10 mouse cellular contexts compared by ENCODE assay signal in genomic region chr16:33921514-33921913, GRCm38 (mm10). TPM values are rescaled to one million over a fixed set of nuclear protein-coding genes. Genes with fewer than 3 reads are reported as not detected.
DNase-seq lines count a peak whose midpoint lies in the region; ATAC-seq and TF ChIP-seq lines count a peak whose summit lies in the region.
"Had no signal": no experiment of that assay in that cellular context is flagged by ENCODE, and none has a peak within 500 bp of the region (broad histone marks: within the 10 kb centered on the region; RNA-seq: fewer than 3 reads in every experiment).

No protein-coding gene starts in this region.

- no peak for TF ChIP-seq CTCF in gastrocnemius, adult 2 months (IDR thresholded peaks at IDR 0.05)
- no peak for TF ChIP-seq CTCF in layer of hippocampus, adult 2 months (conservative IDR thresholded peaks at IDR 0.05)
- TF ChIP-seq CTCF in intestine, postnatal 0 days (IDR thresholded peaks at IDR 0.05; ENCODE audit: low read depth), result no peak
- no peak for TF ChIP-seq CTCF in forebrain, postnatal 0 days (IDR thresholded peaks at IDR 0.05; ENCODE audit: low read depth)

- intact Hi-C loops in gastrocnemius, adult 2 months (cut with DNase I), result no loop called here
- intact Hi-C loops in gastrocnemius, postnatal 14 days (cut with DNase I; ENCODE audit: low total_unique reads), result no loop called here

- peak overlapping the region; percentile 53; the same call in 1 of the 2 replicates for H3K27ac ChIP-seq in gastrocnemius, adult 2 months
- peak overlapping the region; percentile 36; the same call in 1 of the 2 replicates for H3K27ac ChIP-seq in layer of hippocampus, adult 2 months
- peak overlapping the region; percentile 36; the same call in 1 of the 2 replicates for H3K27ac ChIP-seq in intestine, postnatal 0 days (ENCODE audit: low read depth, low read length)
- H3K27ac ChIP-seq in forebrain, postnatal 0 days (ENCODE audit: low read depth, low read length), result no peak overlapping the region

- H3K4me1 ChIP-seq in intestine, postnatal 0 days (replicated peaks; ENCODE audit: control insufficient read depth, insufficient read depth, low read length), result peaks cover 10% of the 10 kb centered on the region
- H3K4me1 ChIP-seq in forebrain, postnatal 0 days (ENCODE audit: insufficient read depth), result no peaks in the 10 kb centered on the region

- H3K9ac ChIP-seq in intestine, postnatal 0 days (ENCODE audit: low read depth, low read length), result no peak overlapping the region
- no peak overlapping the region for H3K9ac ChIP-seq in forebrain, postnatal 0 days

- no peak overlapping the region for H3ac ChIP-seq in myocyte (ENCODE audit: control insufficient read depth, insufficient read length)

- H3K36me3 ChIP-seq in intestine, postnatal 0 days (ENCODE audit: control insufficient read depth, insufficient read depth), result peaks cover 3% of the 10 kb centered on the region; the same call in 1 of the 2 replicates
- H3K36me3 ChIP-seq in myocyte (ENCODE audit: control insufficient read depth, insufficient read depth), result peaks cover 9% of the 10 kb centered on the region
- H3K36me3 ChIP-seq in forebrain, postnatal 0 days (ENCODE audit: insufficient read depth), result no peaks in the 10 kb centered on the region

- H3K4me3 ChIP-seq in gastrocnemius, adult 2 months, result no peak overlapping the region
- no peak overlapping the region for H3K4me3 ChIP-seq in layer of hippocampus, adult 2 months
- no peak overlapping the region for H3K4me3 ChIP-seq in intestine, postnatal 0 days (ENCODE audit: low read depth, low read length)
- no peak overlapping the region for H3K4me3 ChIP-seq in myocyte
- H3K4me3 ChIP-seq in forebrain, postnatal 0 days (ENCODE audit: low read depth, low read length), result no peak overlapping the region

- ATAC-seq in intestine, postnatal 0 days, result no peak
- no peak for ATAC-seq in forebrain, postnatal 0 days
- ATAC-seq: forebrain, embryonic 16.5 days had no signal

- H3K4me2 ChIP-seq in intestine, postnatal 0 days (replicated peaks; ENCODE audit: low read depth), result no peak overlapping the region
- peak overlapping the region; percentile 21 for H3K4me2 ChIP-seq in myocyte (ENCODE audit: low read depth)
- no peak overlapping the region for H3K4me2 ChIP-seq in forebrain, postnatal 0 days (ENCODE audit: low read depth)

- TF ChIP-seq POLR2A in myocyte (IDR thresholded peaks at IDR 0.05; ENCODE audit: insufficient read length, low read depth), result no peak

- H3K9me3 ChIP-seq in intestine, postnatal 0 days (ENCODE audit: control insufficient read depth), result no peaks in the 10 kb centered on the region
- H3K9me3 ChIP-seq in forebrain, postnatal 0 days (ENCODE audit: low read length), result no peaks in the 10 kb centered on the region

- H3K79me2 ChIP-seq in myocyte (ENCODE audit: control insufficient read depth, insufficient read depth), result no peaks in the 10 kb centered on the region

- DNase-seq in gastrocnemius, adult 2 months, result no peak
- no peak for DNase-seq in gastrocnemius, postnatal 14 days
- no peak for DNase-seq in layer of hippocampus, adult 2 months (ENCODE audit: low spot score in 2 of 2)
- DNase-seq in layer of hippocampus, adult 9-10 months (ENCODE audit: low spot score), result no peak
- no peak for DNase-seq in gastrocnemius, postnatal 25 days
- no peak for DNase-seq in forebrain, postnatal 0 days
- DNase-seq: adrenal gland, postnatal 14 days had no signal

- H3K27me3 ChIP-seq in intestine, postnatal 0 days (replicated peaks; ENCODE audit: control insufficient read depth, insufficient read depth, low read length), result no peaks in the 10 kb centered on the region
- H3K27me3 ChIP-seq in myocyte (ENCODE audit: control insufficient read depth, insufficient read depth, insufficient read length), result no peaks in the 10 kb centered on the region
- no peaks in the 10 kb centered on the region; the same call in 1 of the 2 replicates for H3K27me3 ChIP-seq in forebrain, postnatal 0 days (ENCODE audit: insufficient read depth, low read length)

- WGBS in intestine, postnatal 0 days, result 70% methylated on average over 5 of the region's 5 CpGs
- WGBS in forebrain, postnatal 0 days, result 87% methylated on average over 5 of the region's 5 CpGs

TF ChIP-seq in myocyte, 11 proteins besides CTCF, POLR2A, EP300 and RAD21:
- TF ChIP-seq CEBPB (IDR thresholded peaks at IDR 0.05; ENCODE audit: insufficient read depth, poor library complexity, severe bottlenecking) (0 out of 2 replicates have a peak, but pooled peaks have one; percentile 2), POLR2AphosphoS2 (IDR thresholded peaks at IDR 0.05; ENCODE audit: insufficient read length, low read depth) (no peak)

RNA-seq across cellular contexts. Expression of gene Umps, which starts 45.3 kb away (rescaled TPM):
- total RNA-seq in gastrocnemius, adult 2 months (2021), result 1 to 10 TPM; 5.3 to 7.3 TPM
- total RNA-seq in gastrocnemius, postnatal 14 days (2021), result 1 to 10 TPM; 5.3 to 7.0 TPM
- 10 to 100 TPM; 17.1 to 17.2 TPM for total RNA-seq in layer of hippocampus, adult 2 months (2021)
- 12.4 and 13.1 TPM in 2 replicates for polyA plus RNA-seq in intestine, postnatal 0 days (2015; fragmentation: Nextera tagmentation; extraction: Ambion mirVana)
- 18.9 TPM for polyA plus RNA-seq in myocyte (2012; fragmentation: generic; extraction: Trizol)
- total RNA-seq in gastrocnemius, postnatal 25 days (2021), result 1 to 10 TPM; 4.8 to 5.9 TPM
- 26.3 and 28.3 TPM in 2 replicates for total RNA-seq in forebrain, postnatal 0 days (2014; rRNA removed)
- 22.9 and 24.7 TPM in 2 replicates for polyA plus RNA-seq in forebrain, postnatal 0 days (2015; fragmentation: Nextera tagmentation; extraction: Ambion mirVana)
